Mouse (Mus musculus) lung, postnatal 0 days (tissue): ENCODE data around the gene Atp13a2. TPM values are rescaled to one million over a fixed set of nuclear protein-coding genes. Genes with fewer than 3 reads are reported as not detected.
A peak's percentile ranks its signal among the peaks of the same experiment; 100 is the strongest.

Experiments
- ATAC-seq: fragments of 200-750 bp; cut with Nextera tagmentation; 2 replicates; pipeline ENCODE4 v1.8.0; 2017; ENCODE audit warnings: moderate library complexity
- DNase-seq: peaks from one replicate; pipeline ENCODE4 v3.0.0-alpha.2; 2016; ENCODE audit warnings: low spot score
- H3K27ac ChIP-seq: fragments of 300-500 bp; sonication (generic); 2 replicates; pipeline ENCODE4 v1.5.1; 2014; ENCODE audit warnings: antibody characterized with exemption, mild to moderate bottlenecking, low read length, mixed read lengths
- H3K27me3 ChIP-seq: fragments of 300-500 bp; sonication (generic); replicated peaks from 2 replicates; pipeline ENCODE4 v1.6.1; 2014; ENCODE audit warnings: low read length, mixed read lengths; ENCODE audit not compliant: insufficient read depth
- H3K36me3 ChIP-seq: fragments of 300-500 bp; sonication (generic); 2 replicates; pipeline ENCODE4 v1.6.1; 2014; ENCODE audit warnings: low read length, mixed read lengths; ENCODE audit not compliant: insufficient read depth
- H3K4me1 ChIP-seq: fragments of 300-500 bp; sonication (generic); 2 replicates; pipeline ENCODE4 v1.6.1; 2014; ENCODE audit warnings: antibody characterized with exemption, low read depth, low read length, mixed read lengths; ENCODE audit not compliant: insufficient read depth
- H3K4me2 ChIP-seq: fragments of 300-500 bp; sonication (generic); replicated peaks from 2 replicates; pipeline ENCODE4 v1.6.1; 2014; ENCODE audit warnings: low read depth, mild to moderate bottlenecking, low read length, moderate library complexity, mixed read lengths
- H3K4me3 ChIP-seq: fragments of 300-500 bp; sonication (generic); 2 replicates; pipeline ENCODE4 v1.5.1; 2014; ENCODE audit warnings: low read depth, low read length
- H3K9ac ChIP-seq: fragments of 300-500 bp; sonication (generic); replicated peaks from 2 replicates; pipeline ENCODE4 v1.6.1; 2014; ENCODE audit warnings: low read depth, mild to moderate bottlenecking
- H3K9me3 ChIP-seq: fragments of 300-500 bp; sonication (generic); 2 replicates; pipeline ENCODE4 v1.6.1; 2016; ENCODE audit warnings: low read length, mixed read lengths
- CTCF ChIP-seq: IDR thresholded peaks from 2 replicates; pipeline ENCODE4 v1.5.1; 2016; ENCODE audit warnings: antibody characterized with exemption, mild to moderate bottlenecking
- EP300 ChIP-seq: IDR thresholded peaks from 2 replicates; pipeline ENCODE4 v1.6.1; 2016; ENCODE audit warnings: antibody characterized with exemption, mild to moderate bottlenecking, control low read depth
- WGBS: fragments of 180-500 bp; shearing (Covaris S2); extraction: QIAGEN DNeasy Blood & Tissue Kit; methylation state at CpG from one replicate; pipeline ENCODE4 v1.1.7; 2014; 5-methylcytosine and 5-hydroxymethylcytosine counted together
- polyA plus RNA-seq: library from polyadenylated mRNA; unstranded; fragments of >200 nt; fragmentation: Nextera tagmentation; extraction: Ambion mirVana; gene quantifications from 2 replicates; pipeline ENCODE4 v1.2.1, GENCODE M21; 2015

The Atp13a2 gene
- polyA plus RNA-seq, 1 experiment from 2014 or later: 34.2 TPM

GRCm38 (mm10) chr4:141053138-141053537, 66.5 kb downstream of the Atp13a2 start:
- Histone ChIP-seq H3K4me1 (no peaks in the 10 kb centered on the region), H3K9ac (no peak overlapping the region), H3K9me3 (no peaks in the 10 kb centered on the region), H3K4me2 (no peak overlapping the region), H3K4me3 (no peak overlapping the region), H3K27me3 (no peaks in the 10 kb centered on the region), H3K36me3 (no peaks in the 10 kb centered on the region), H3K27ac (no peak overlapping the region)
- DNase-seq: no peak
- ATAC-seq: no peak
- TF ChIP-seq CTCF: no peak
- TF ChIP-seq EP300: no peak
- 56% methylated on average over 8 of the region's 8 CpGs for WGBS

DNA sequence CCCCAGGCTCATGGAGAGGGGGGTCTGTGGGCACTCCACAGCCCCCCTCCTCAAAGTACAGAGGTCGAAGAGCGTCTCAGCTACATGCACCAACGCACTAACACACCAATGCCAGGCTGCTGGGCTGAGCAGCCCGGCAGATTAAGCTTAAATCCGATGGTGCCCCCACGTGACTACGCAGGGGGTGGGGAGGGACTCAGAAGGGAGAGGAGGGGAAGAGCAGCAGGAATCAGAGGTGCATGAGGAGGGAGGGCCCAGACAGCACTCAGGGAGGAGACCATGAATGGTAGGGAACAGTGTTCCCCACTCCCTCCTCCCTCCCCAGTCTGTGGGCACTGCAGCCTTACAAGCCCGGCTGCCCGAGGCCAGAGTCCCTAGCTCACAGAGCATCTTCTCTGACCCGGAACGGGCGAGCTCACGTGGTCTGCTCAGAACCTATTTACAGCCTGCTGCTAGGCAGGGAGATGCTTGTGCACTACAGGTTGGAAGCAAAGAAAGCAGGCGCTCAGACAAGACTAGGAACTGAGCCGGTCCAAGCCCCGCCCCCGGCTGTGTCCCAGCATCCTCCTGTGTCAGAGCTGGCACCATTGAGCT, 67.0 kb downstream of the Atp13a2 start:
- DNase-seq (no peak), ATAC-seq (0 out of 2 replicates have a peak, but pooled peaks have one; percentile 11)
- Histone ChIP-seq H3K36me3 (no peaks in the 10 kb centered on the region), H3K9me3 (no peaks in the 10 kb centered on the region), H3K4me3 (no peak overlapping the region), H3K4me1 (no peaks in the 10 kb centered on the region), H3K27ac (no peak overlapping the region), H3K9ac (no peak overlapping the region), H3K27me3 (no peaks in the 10 kb centered on the region), H3K4me2 (no peak overlapping the region)
- TF ChIP-seq CTCF (no peak), EP300 (no peak)
- 57% methylated on average over 17 of the region's 17 CpGs for WGBS

Other genes with a start within 250 kb of the Atp13a2 start
- 0.26 TPM in 1 of 2 replicates, not detected in the other for gene Padi6, start 244.2 kb upstream of the Atp13a2 start, polyA plus RNA-seq
- 1.1 and 1.6 TPM in 2 replicates for gene Padi4, start 212.6 kb upstream of the Atp13a2 start, polyA plus RNA-seq
- 0.35 and 0.50 TPM in 2 replicates for gene Padi3, start 176.2 kb upstream of the Atp13a2 start, polyA plus RNA-seq
- gene Padi1, start 141.1 kb upstream of the Atp13a2 start, polyA plus RNA-seq: 0.17 and 0.20 TPM in 2 replicates
- 0.63 and 0.94 TPM in 2 replicates for gene Padi2, start 80.5 kb upstream of the Atp13a2 start, polyA plus RNA-seq
- gene Sdhb, start 25.7 kb upstream of the Atp13a2 start, polyA plus RNA-seq: 251 and 275 TPM in 2 replicates
- gene Mfap2, start 23.5 kb downstream of the Atp13a2 start, polyA plus RNA-seq: 398 and 422 TPM in 2 replicates
- gene Crocc, start 73.7 kb downstream of the Atp13a2 start, polyA plus RNA-seq: 2.3 and 2.9 TPM in 2 replicates
- gene Necap2, start 91.5 kb downstream of the Atp13a2 start, polyA plus RNA-seq: 102 and 110 TPM in 2 replicates
- gene Spata21, start 101.5 kb downstream of the Atp13a2 start, polyA plus RNA-seq: 0.13 and 0.27 TPM in 2 replicates
- gene Szrd1, start 152.9 kb downstream of the Atp13a2 start, polyA plus RNA-seq: 29.3 and 33.4 TPM in 2 replicates
- 11.1 and 12.7 TPM in 2 replicates for gene Fbxo42, start 161.0 kb downstream of the Atp13a2 start, polyA plus RNA-seq
- 2.0 and 2.4 TPM in 2 replicates for gene Rsg1, start 227.1 kb downstream of the Atp13a2 start, polyA plus RNA-seq